Mouse (Mus musculus) cortical plate, adult 2 months (tissue): Measurements from ENCODE around the gene Ap1s2.

Experiments
- CTCF ChIP-seq: fragments of 200-500 bp; IDR thresholded peaks from 2 replicates; pipeline ENCODE4 v1.5.1; 2011; ENCODE audit warnings: mild to moderate bottlenecking, control low read depth, low read length; ENCODE audit not compliant: insufficient read depth; ENCODE audit errors: extremely low read depth
- POLR2A ChIP-seq: fragments of 200-500 bp; IDR thresholded peaks from 2 replicates; pipeline ENCODE4 v1.6.1; 2011; ENCODE audit warnings: mild to moderate bottlenecking, low read length, control low read depth; ENCODE audit not compliant: insufficient read depth; ENCODE audit errors: extremely low read depth

- no peak for TF ChIP-seq CTCF
- TF ChIP-seq POLR2A = no peak
Measured at GRCm38 (mm10) chrX:163944381-163944780, 35.6 kb downstream of the Ap1s2 start.
